Mouse (Mus musculus): ENCODE measurements at regions not wholly inside any gene's neighbourhood (a gene's known extent, or its start where the extent isn't known, plus 50 kb on each side); places are given as distances from the start of the nearest gene placed in this dataset.

DNA sequence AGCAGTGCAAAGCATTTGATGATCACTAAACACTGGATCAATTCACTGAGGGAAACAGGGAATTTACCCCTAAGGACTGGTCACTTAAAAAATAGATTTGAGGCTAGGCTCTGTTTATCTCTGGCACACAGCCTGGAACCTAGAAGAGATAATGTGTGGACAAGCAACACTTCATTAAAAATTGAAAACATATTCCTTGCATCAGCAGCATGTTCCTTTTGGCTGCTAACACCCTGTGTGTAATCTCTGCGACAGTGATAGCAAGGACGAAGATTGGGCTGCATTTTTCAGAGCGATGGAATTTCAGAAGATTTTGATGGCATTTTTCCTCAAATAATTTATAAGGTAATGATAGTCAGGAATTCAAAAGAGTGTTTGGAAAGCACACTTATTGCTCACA lies 310.9 kb downstream of the Nova1 start:
- H3K9ac ChIP-seq (ENCODE audit: insufficient read depth, low read depth): no peak overlapping the region
- TF ChIP-seq USF1 (IDR thresholded peaks at IDR 0.05; ENCODE audit: low read depth, low read length) (no peak), IRF4 (IDR thresholded peaks at IDR 0.05; ENCODE audit: low read depth, low read length) (no peak)
- no peaks in the 10 kb centered on the region for H3K27me3 ChIP-seq (replicated peaks)
- H3K9me3 ChIP-seq (replicated peaks; ENCODE audit: low read length): peaks cover under 1% of the 10 kb centered on the region
- no peak overlapping the region for H3K4me2 ChIP-seq (ENCODE audit: insufficient read depth, low read depth, poor library complexity, severe bottlenecking)
- no peaks in the 10 kb centered on the region for H3K4me1 ChIP-seq (ENCODE audit: control insufficient read depth in 1 of 2, insufficient read depth in 2 of 2)
- dilution Hi-C loops (cut with MboI; ENCODE audit: extremely low pct_ligation_motif_present, extremely low pct_unique_long_range_greater_than_20kb, low sequenced_read_pairs): no loop called here
- no peaks in the 10 kb centered on the region for H3K36me3 ChIP-seq (replicated peaks in 1 of 2; ENCODE audit: control insufficient read depth in 1 of 2, insufficient read depth in 1 of 2, low read length in 1 of 2)
- no peak overlapping the region for H3K4me3 ChIP-seq (replicated peaks in 1 of 3; ENCODE audit: low read depth in 2 of 3, low read length in 2 of 3, poor library complexity in 1 of 3)
- in situ Hi-C loops (cut with MboI; ENCODE audit: low pct_ligation_motif_present, low pct_unique_long_range_greater_than_20kb, low sequenced_read_pairs): no loop called here
- no peak overlapping the region for H3K27ac ChIP-seq (ENCODE audit: insufficient read depth, low read depth)
- no peak for DNase-seq (ENCODE audit: extremely low read depth)
- H3K79me2 ChIP-seq (replicated peaks; ENCODE audit: control insufficient read depth, extremely low read depth, insufficient read depth, poor library complexity, severe bottlenecking): no peaks in the 10 kb centered on the region

DNA sequence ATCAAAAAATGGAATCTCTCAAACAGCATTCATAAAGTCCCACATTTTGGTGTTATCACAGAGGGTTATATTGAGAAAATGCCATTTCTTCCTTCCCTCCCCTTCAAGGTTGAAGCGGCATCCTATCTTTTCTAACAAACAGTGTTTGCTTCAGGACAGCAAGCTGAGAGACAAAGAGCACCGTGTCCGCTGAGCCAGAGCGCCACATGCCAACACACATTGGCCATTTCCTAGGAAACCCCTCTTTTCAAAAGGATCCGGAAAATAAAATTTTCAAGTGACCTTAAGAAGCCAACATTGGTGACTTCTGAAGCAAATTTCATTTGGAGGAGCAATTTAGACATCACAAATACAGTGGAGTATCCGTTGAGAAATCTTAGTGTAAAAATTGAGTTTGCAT lies 326.3 kb downstream of the Nova1 start:
- dilution Hi-C loops (cut with MboI; ENCODE audit: extremely low pct_ligation_motif_present, extremely low pct_unique_long_range_greater_than_20kb, low sequenced_read_pairs) (no loop called here), in situ Hi-C loops (cut with MboI; ENCODE audit: low pct_ligation_motif_present, low pct_unique_long_range_greater_than_20kb, low sequenced_read_pairs) (no loop called here)
- H3K27me3 ChIP-seq (replicated peaks): no peaks in the 10 kb centered on the region
- no peak overlapping the region for H3K4me2 ChIP-seq (ENCODE audit: insufficient read depth, low read depth, poor library complexity, severe bottlenecking)
- no peak overlapping the region for H3K4me3 ChIP-seq (replicated peaks in 1 of 3; ENCODE audit: low read depth in 2 of 3, low read length in 2 of 3, poor library complexity in 1 of 3)
- H3K27ac ChIP-seq (ENCODE audit: insufficient read depth, low read depth): no peak overlapping the region
- no peaks in the 10 kb centered on the region for H3K79me2 ChIP-seq (replicated peaks; ENCODE audit: control insufficient read depth, extremely low read depth, insufficient read depth, poor library complexity, severe bottlenecking)
- DNase-seq (ENCODE audit: extremely low read depth): no peak
- no peak overlapping the region for H3K9ac ChIP-seq (ENCODE audit: insufficient read depth, low read depth)
- no peaks in the 10 kb centered on the region for H3K4me1 ChIP-seq (ENCODE audit: control insufficient read depth in 1 of 2, insufficient read depth in 2 of 2)
- no peaks in the 10 kb centered on the region for H3K36me3 ChIP-seq (replicated peaks in 1 of 2; ENCODE audit: control insufficient read depth in 1 of 2, insufficient read depth in 1 of 2, low read length in 1 of 2)
- peaks cover 12% of the 10 kb centered on the region for H3K9me3 ChIP-seq (replicated peaks; ENCODE audit: low read length)
- TF ChIP-seq MEF2A (IDR thresholded peaks at IDR 0.05; ENCODE audit: borderline replicate concordance, low read depth, low read length) (no peak), GABPA (IDR thresholded peaks at IDR 0.05; ENCODE audit: insufficient replicate concordance, low read depth, low read length) (no peak), ZMIZ1 (IDR thresholded peaks at IDR 0.05; ENCODE audit: low read depth, low read length) (no peak), ETS1 (conservative IDR thresholded peaks at IDR 0.05; ENCODE audit: low read depth, low read length) (no peak), TBP (conservative IDR thresholded peaks at IDR 0.05; ENCODE audit: low read depth, low read length) (no peak), ZKSCAN1 (IDR thresholded peaks at IDR 0.05; ENCODE audit: borderline replicate concordance, low read depth, low read length) (no peak), ZNF384 (IDR thresholded peaks at IDR 0.05; ENCODE audit: low read depth, low read length) (no peak), JUND (conservative IDR thresholded peaks at IDR 0.05; ENCODE audit: low read depth, low read length) (no peak), EP300 (IDR thresholded peaks at IDR 0.05; ENCODE audit: low read length) (no peak), RAD21 (IDR thresholded peaks at IDR 0.05; ENCODE audit: low read depth, low read length) (no peak), MAZ (IDR thresholded peaks at IDR 0.05; ENCODE audit: low read depth, low read length) (no peak), NRF1 (IDR thresholded peaks at IDR 0.05; ENCODE audit: low read depth, low read length) (no peak), NELFE (IDR thresholded peaks at IDR 0.05; ENCODE audit: low read depth, low read length) (no peak), IRF4 (IDR thresholded peaks at IDR 0.05; ENCODE audit: low read depth, low read length) (no peak), JUN (IDR thresholded peaks at IDR 0.05; ENCODE audit: insufficient read depth, low read depth, low read length) (no peak), CHD1 (IDR thresholded peaks at IDR 0.05; ENCODE audit: low read depth, low read length) (no peak), MAFK (IDR thresholded peaks at IDR 0.05; ENCODE audit: insufficient replicate concordance, low read length) (no peak), MAX (IDR thresholded peaks at IDR 0.05; ENCODE audit: low read length) (no peak), CHD2 (IDR thresholded peaks at IDR 0.05; ENCODE audit: low read length) (no peak)

Data from CH12.LX (cell line).